Mouse (Mus musculus) kidney, postnatal 36 days (tissue): ENCODE results near the gene Dnali1.

ENCODE experiments used
- DNase-seq, 2 experiments: peaks; one replicate each; pipeline ENCODE4 v3.0.0; 2021 to 2022; ENCODE audit warnings: mixed read lengths in 2 of 2

Gene Dnali1

GRCm38 (mm10) chr4:125065517-125066307 is at the start of gene Dnali1:
Dnali1 (minus strand) TSS chr4:125065703.
- DNase-seq = peak; percentile 72 to 85

- no peak for DNase-seq
These were observed 49.6 kb upstream of the Dnali1 start for GRCm38 (mm10) chr4:125115081-125115480.

- DNase-seq = peak; percentile 85 to 93
These were observed 49.1 kb upstream of the Dnali1 start for GRCm38 (mm10) chr4:125114638-125115037.

- no peak for DNase-seq
These were observed 39.9 kb upstream of the Dnali1 start for GRCm38 (mm10) chr4:125105354-125105753.

GRCm38 (mm10) chr4:125101334-125101733 is 35.8 kb upstream of the Dnali1 start:
- no peak for DNase-seq

GRCm38 (mm10) chr4:125099458-125099857 is 34.0 kb upstream of the Dnali1 start:
- DNase-seq = peak; percentile 71 to 94

GRCm38 (mm10) chr4:125097412-125097811 is 31.9 kb upstream of the Dnali1 start:
- DNase-seq = no peak

GRCm38 (mm10) chr4:125096066-125096465 is 30.6 kb upstream of the Dnali1 start:
- DNase-seq = no peak

- DNase-seq = no peak
These were observed 27.5 kb upstream of the Dnali1 start for GRCm38 (mm10) chr4:125093031-125093430.

- DNase-seq = peak; percentile 66 to 90
These were observed 19.9 kb upstream of the Dnali1 start for GRCm38 (mm10) chr4:125085346-125085841.

GRCm38 (mm10) chr4:125084403-125085345 is 19.2 kb upstream of the Dnali1 start, which contains the start of gene Meaf6:
Meaf6 (plus strand) TSS chr4:125085134.
- DNase-seq = peak; percentile 86 to 94

- no peak for DNase-seq
These were observed 13.2 kb upstream of the Dnali1 start for GRCm38 (mm10) chr4:125078698-125079097.

- DNase-seq = peak in 1 of 2 experiments; percentile 23
These were observed 12.2 kb upstream of the Dnali1 start for GRCm38 (mm10) chr4:125077700-125078099.

- DNase-seq = peak; percentile 96 to 97
These were observed 1.2 kb upstream of the Dnali1 start, which contains the start of gene Snip1 for GRCm38 (mm10) chr4:125066490-125067370. Snip1 (plus strand) TSS chr4:125066672.

GRCm38 (mm10) chr4:125063829-125064228 is 1.7 kb downstream of the Dnali1 start:
- DNase-seq = no peak

- peak; percentile 47 to 76 for DNase-seq
These were observed 6.5 kb downstream of the Dnali1 start for GRCm38 (mm10) chr4:125059025-125059424.

GRCm38 (mm10) chr4:125058033-125058432 is 7.5 kb downstream of the Dnali1 start:
- DNase-seq = no peak

- DNase-seq = no peak
These were observed 8.2 kb downstream of the Dnali1 start for GRCm38 (mm10) chr4:125057273-125057672.

GRCm38 (mm10) chr4:125056476-125056875 is 9.0 kb downstream of the Dnali1 start:
- DNase-seq = no peak

GRCm38 (mm10) chr4:125055385-125055784 is 10.1 kb downstream of the Dnali1 start:
- no peak for DNase-seq

- DNase-seq = no peak
These were observed 21.0 kb downstream of the Dnali1 start for GRCm38 (mm10) chr4:125044454-125044853.

GRCm38 (mm10) chr4:125034341-125034740 is 31.2 kb downstream of the Dnali1 start:
- DNase-seq = no peak
